Mouse (Mus musculus): ENCODE results near the gene Rpa1. TPM values are rescaled to one million over a fixed set of nuclear protein-coding genes. Genes with fewer than 3 reads are reported as not detected.

The Rpa1 gene
- polyA plus RNA-seq, 1 experiment from 2014 or later, result 119 TPM

- peaks cover 26% of the 10 kb centered on the region for H3K4me1 ChIP-seq (ENCODE audit: control insufficient read depth, insufficient read depth, low read length)
- no peaks in the 10 kb centered on the region for H3K36me3 ChIP-seq (ENCODE audit: control insufficient read depth, insufficient read depth, low read length)
- 57% methylated on average over 9 of the region's 9 CpGs for WGBS
- ATAC-seq (ENCODE audit: low FRiP score, low TSS enrichment), result no peak
- H3K9ac ChIP-seq (ENCODE audit: low read depth, low read length), result no peak overlapping the region
- no peak overlapping the region for H3K27ac ChIP-seq (ENCODE audit: low read depth, low read length)
- H3K4me2 ChIP-seq (replicated peaks; ENCODE audit: low read depth, low read length), result no peak overlapping the region
- H3K4me3 ChIP-seq (ENCODE audit: low read length), result no peak overlapping the region
- no peaks in the 10 kb centered on the region; the same call in 1 of the 2 replicates for H3K27me3 ChIP-seq (ENCODE audit: control insufficient read depth, insufficient read depth, low read length)
- no peaks in the 10 kb centered on the region for H3K9me3 ChIP-seq (ENCODE audit: control insufficient read depth, low read length)
Observed at GRCm38 (mm10) chr11:75267826-75268281, 80.3 kb downstream of the Rpa1 start.

DNA sequence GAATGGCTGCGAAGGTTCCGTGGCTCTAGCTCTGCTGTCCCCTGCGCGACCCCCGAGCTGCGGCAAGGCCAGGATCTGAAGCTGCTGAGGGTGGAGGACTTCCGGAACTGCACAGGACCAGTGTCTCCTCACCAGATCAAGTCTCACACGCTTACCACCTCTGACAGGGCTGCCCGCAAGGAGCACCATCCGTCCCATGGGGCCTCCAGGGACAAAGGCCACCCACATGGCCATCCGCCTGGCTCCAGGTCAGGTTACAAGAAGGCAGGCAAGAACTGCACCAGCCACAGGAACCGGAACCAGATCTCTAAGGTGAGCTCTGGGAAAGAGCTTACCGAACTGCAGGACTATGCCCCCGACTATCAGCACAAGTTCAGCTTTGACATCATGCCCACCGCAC, 82.6 kb downstream of the Rpa1 start:
- no peak overlapping the region for H3K4me2 ChIP-seq (replicated peaks; ENCODE audit: low read depth, low read length)

DNA sequence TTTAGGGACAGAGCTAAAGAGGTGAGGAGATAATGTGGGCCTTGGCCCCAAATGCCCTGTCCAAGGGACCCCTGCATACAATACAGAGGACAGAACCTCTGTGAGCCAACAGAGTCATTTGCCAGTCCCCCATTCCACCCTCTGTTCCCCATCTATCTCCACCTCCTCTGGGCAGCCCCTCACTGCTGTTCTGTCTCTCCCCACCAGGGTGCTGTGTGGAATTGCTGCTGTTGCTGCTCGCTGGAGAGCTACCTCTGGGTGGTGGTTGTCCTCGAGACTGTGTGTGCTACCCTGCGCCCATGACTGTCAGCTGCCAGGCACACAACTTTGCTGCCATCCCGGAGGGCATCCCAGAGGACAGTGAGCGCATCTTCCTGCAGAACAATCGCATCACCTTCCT, 83.6 kb downstream of the Rpa1 start:
- Histone ChIP-seq H3K27me3 (ENCODE audit: control insufficient read depth, insufficient read depth, low read length) (no peaks in the 10 kb centered on the region), H3K27ac (ENCODE audit: low read depth, low read length) (no peak overlapping the region), H3K4me3 (ENCODE audit: low read length) (no peak overlapping the region), H3K9ac (ENCODE audit: low read depth, low read length) (no peak overlapping the region), H3K9me3 (ENCODE audit: control insufficient read depth, low read length) (no peaks in the 10 kb centered on the region), H3K36me3 (ENCODE audit: control insufficient read depth, insufficient read depth, low read length) (no peaks in the 10 kb centered on the region), H3K4me2 (replicated peaks; ENCODE audit: low read depth, low read length) (no peak overlapping the region), H3K4me1 (ENCODE audit: control insufficient read depth, insufficient read depth, low read length) (peaks cover 51% of the 10 kb centered on the region)
- 88% methylated on average over 6 of the region's 6 CpGs for WGBS
- ATAC-seq (ENCODE audit: low FRiP score, low TSS enrichment), result no peak

More for the DNA sequence above, 82.6 kb downstream of the Rpa1 start:
- 42% methylated on average over 15 of the region's 15 CpGs for WGBS
- ATAC-seq (ENCODE audit: low FRiP score, low TSS enrichment), result no peak
- H3K9ac ChIP-seq (ENCODE audit: low read depth, low read length), result no peak overlapping the region
- peaks cover 46% of the 10 kb centered on the region for H3K4me1 ChIP-seq (ENCODE audit: control insufficient read depth, insufficient read depth, low read length)
- H3K27ac ChIP-seq (ENCODE audit: low read depth, low read length), result no peak overlapping the region
- H3K9me3 ChIP-seq (ENCODE audit: control insufficient read depth, low read length), result no peaks in the 10 kb centered on the region
- H3K27me3 ChIP-seq (ENCODE audit: control insufficient read depth, insufficient read depth, low read length), result no peaks in the 10 kb centered on the region
- no peak overlapping the region for H3K4me3 ChIP-seq (ENCODE audit: low read length)
- no peaks in the 10 kb centered on the region for H3K36me3 ChIP-seq (ENCODE audit: control insufficient read depth, insufficient read depth, low read length)

- Histone ChIP-seq H3K4me2 (replicated peaks; ENCODE audit: low read depth, low read length) (no peak overlapping the region), H3K36me3 (ENCODE audit: control insufficient read depth, insufficient read depth, low read length) (no peaks in the 10 kb centered on the region), H3K9me3 (ENCODE audit: control insufficient read depth, low read length) (no peaks in the 10 kb centered on the region), H3K27ac (ENCODE audit: low read depth, low read length) (no peak overlapping the region), H3K27me3 (ENCODE audit: control insufficient read depth, insufficient read depth, low read length) (no peaks in the 10 kb centered on the region), H3K9ac (ENCODE audit: low read depth, low read length) (no peak overlapping the region), H3K4me1 (ENCODE audit: control insufficient read depth, insufficient read depth, low read length) (peaks cover 54% of the 10 kb centered on the region), H3K4me3 (ENCODE audit: low read length) (no peak overlapping the region)
- ATAC-seq (ENCODE audit: low FRiP score, low TSS enrichment), result no peak
- WGBS, result 52% methylated on average over 6 of the region's 6 CpGs
Observed at GRCm38 (mm10) chr11:75263964-75264312, 84.2 kb downstream of the Rpa1 start.

DNA sequence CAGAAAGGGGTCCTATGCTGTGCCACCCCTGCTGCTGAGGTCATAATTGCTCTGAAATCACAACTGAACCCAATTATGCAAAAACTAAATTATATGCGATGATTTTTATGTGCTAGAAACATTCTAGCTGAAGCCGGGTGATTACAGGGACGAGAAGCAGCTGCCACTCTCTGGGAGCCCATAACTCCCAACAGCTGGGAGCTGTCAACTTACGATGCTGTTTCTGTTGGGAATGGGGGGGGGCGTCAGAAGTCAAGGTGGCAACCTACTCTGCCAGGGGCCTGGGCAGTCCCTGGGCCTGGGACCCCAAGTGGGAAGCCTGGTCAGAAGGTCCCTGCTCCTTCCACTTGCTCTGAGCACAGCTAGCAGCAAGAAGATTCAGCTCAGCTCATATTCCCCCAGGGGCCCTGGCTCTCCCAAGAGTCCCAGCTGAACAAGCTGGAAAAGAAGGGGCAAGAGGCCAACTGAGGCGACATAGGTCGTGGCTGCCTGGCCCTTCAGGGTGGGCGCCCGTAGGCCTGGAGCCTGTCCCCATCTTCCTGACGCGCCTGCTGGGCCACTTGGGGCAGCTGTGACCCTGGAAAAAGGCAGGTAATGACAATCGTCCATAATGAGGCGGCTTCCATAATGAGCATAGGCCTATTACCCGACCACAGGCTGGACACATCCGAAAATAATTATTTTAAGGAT, 84.7 kb downstream of the Rpa1 start:
- 46% methylated on average over 15 of the region's 15 CpGs for WGBS
- H3K4me2 ChIP-seq (replicated peaks; ENCODE audit: low read depth, low read length), result no peak overlapping the region
- no peak for ATAC-seq (ENCODE audit: low FRiP score, low TSS enrichment)
- H3K9me3 ChIP-seq (ENCODE audit: control insufficient read depth, low read length), result no peaks in the 10 kb centered on the region
- no peaks in the 10 kb centered on the region for H3K27me3 ChIP-seq (ENCODE audit: control insufficient read depth, insufficient read depth, low read length)
- H3K4me3 ChIP-seq (ENCODE audit: low read length), result no peak overlapping the region
- H3K27ac ChIP-seq (ENCODE audit: low read depth, low read length), result peak overlapping the region; percentile 48
- no peak overlapping the region for H3K9ac ChIP-seq (ENCODE audit: low read depth, low read length)
- H3K36me3 ChIP-seq (ENCODE audit: control insufficient read depth, insufficient read depth, low read length), result no peaks in the 10 kb centered on the region
- H3K4me1 ChIP-seq (ENCODE audit: control insufficient read depth, insufficient read depth, low read length), result peaks cover 54% of the 10 kb centered on the region

- Histone ChIP-seq H3K9ac (ENCODE audit: low read depth, low read length) (no peak overlapping the region), H3K27me3 (ENCODE audit: control insufficient read depth, insufficient read depth, low read length) (no peaks in the 10 kb centered on the region), H3K9me3 (ENCODE audit: control insufficient read depth, low read length) (no peaks in the 10 kb centered on the region), H3K4me2 (replicated peaks; ENCODE audit: low read depth, low read length) (no peak overlapping the region), H3K27ac (ENCODE audit: low read depth, low read length) (peak overlapping the region; percentile 48), H3K4me3 (ENCODE audit: low read length) (no peak overlapping the region), H3K36me3 (ENCODE audit: control insufficient read depth, insufficient read depth, low read length) (no peaks in the 10 kb centered on the region), H3K4me1 (ENCODE audit: control insufficient read depth, insufficient read depth, low read length) (peaks cover 54% of the 10 kb centered on the region)
- no peak for ATAC-seq (ENCODE audit: low FRiP score, low TSS enrichment)
- WGBS, result 42% methylated on average over 5 of the region's 5 CpGs
Observed at GRCm38 (mm10) chr11:75262791-75263190, 85.3 kb downstream of the Rpa1 start.

GRCm38 (mm10) chr11:75262181-75262580, 85.9 kb downstream of the Rpa1 start:
- Histone ChIP-seq H3K4me1 (ENCODE audit: control insufficient read depth, insufficient read depth, low read length) (peaks cover 54% of the 10 kb centered on the region), H3K4me2 (replicated peaks; ENCODE audit: low read depth, low read length) (no peak overlapping the region), H3K9me3 (ENCODE audit: control insufficient read depth, low read length) (no peaks in the 10 kb centered on the region), H3K9ac (ENCODE audit: low read depth, low read length) (no peak overlapping the region), H3K27me3 (ENCODE audit: control insufficient read depth, insufficient read depth, low read length) (no peaks in the 10 kb centered on the region), H3K27ac (ENCODE audit: low read depth, low read length) (no peak overlapping the region), H3K36me3 (ENCODE audit: control insufficient read depth, insufficient read depth, low read length) (no peaks in the 10 kb centered on the region), H3K4me3 (ENCODE audit: low read length) (no peak overlapping the region)
- ATAC-seq (ENCODE audit: low FRiP score, low TSS enrichment), result no peak
- WGBS, result 84% methylated on average over 3 of the region's 3 CpGs

DNA sequence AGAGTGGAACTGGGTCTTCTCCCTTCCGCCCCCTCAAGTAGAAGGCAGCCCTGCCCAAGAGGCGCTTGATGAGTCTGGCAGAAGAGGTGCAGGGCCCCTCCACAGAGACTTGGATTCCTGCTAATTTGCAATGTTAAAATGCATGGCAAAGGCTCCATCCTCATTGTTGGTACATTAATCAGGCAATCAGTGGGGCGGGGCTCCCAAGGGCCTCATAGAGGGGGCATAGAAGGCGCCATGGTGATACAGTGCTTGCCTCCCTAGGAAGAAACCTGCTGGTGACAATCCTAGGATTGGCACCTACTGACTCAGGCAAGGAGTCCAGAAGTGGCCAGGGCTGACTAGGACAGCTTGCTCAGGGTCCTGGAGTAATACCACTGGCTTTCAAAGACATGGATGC, 86.4 kb downstream of the Rpa1 start:
- 59% methylated on average over 4 of the region's 4 CpGs for WGBS
- H3K9ac ChIP-seq (ENCODE audit: low read depth, low read length), result no peak overlapping the region
- no peaks in the 10 kb centered on the region for H3K27me3 ChIP-seq (ENCODE audit: control insufficient read depth, insufficient read depth, low read length)
- ATAC-seq (ENCODE audit: low FRiP score, low TSS enrichment), result no peak
- H3K27ac ChIP-seq (ENCODE audit: low read depth, low read length), result no peak overlapping the region
- H3K4me2 ChIP-seq (replicated peaks; ENCODE audit: low read depth, low read length), result no peak overlapping the region
- H3K4me1 ChIP-seq (ENCODE audit: control insufficient read depth, insufficient read depth, low read length), result peaks cover 54% of the 10 kb centered on the region
- no peaks in the 10 kb centered on the region for H3K36me3 ChIP-seq (ENCODE audit: control insufficient read depth, insufficient read depth, low read length)
- H3K4me3 ChIP-seq (ENCODE audit: low read length), result no peak overlapping the region
- no peaks in the 10 kb centered on the region for H3K9me3 ChIP-seq (ENCODE audit: control insufficient read depth, low read length)

DNA sequence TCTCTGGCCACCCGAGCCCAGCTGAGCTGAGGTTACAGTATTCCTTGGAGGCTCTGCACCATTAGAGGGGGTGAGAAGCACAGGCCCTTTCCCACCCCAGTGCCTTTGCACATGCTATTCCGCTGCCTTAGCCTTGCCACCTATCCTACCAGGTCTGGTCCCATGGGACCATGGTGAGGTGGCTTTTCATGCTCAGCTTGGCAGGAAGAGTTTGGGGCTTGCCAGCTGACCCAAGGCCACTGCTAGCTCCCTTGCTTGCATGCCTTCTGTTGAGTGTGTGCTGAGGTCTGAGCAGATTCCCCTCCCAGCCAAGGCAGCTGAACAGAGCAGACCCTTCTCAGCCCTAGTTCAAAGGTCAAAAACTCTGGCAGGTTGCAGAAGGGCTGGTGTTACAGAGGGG, 87.1 kb downstream of the Rpa1 start:
- Histone ChIP-seq H3K9ac (ENCODE audit: low read depth, low read length) (0 out of 2 replicates have a peak overlapping the region, but pooled peaks have one; percentile 1), H3K27me3 (ENCODE audit: control insufficient read depth, insufficient read depth, low read length) (no peaks in the 10 kb centered on the region), H3K36me3 (ENCODE audit: control insufficient read depth, insufficient read depth, low read length) (no peaks in the 10 kb centered on the region), H3K4me2 (replicated peaks; ENCODE audit: low read depth, low read length) (no peak overlapping the region), H3K9me3 (ENCODE audit: control insufficient read depth, low read length) (no peaks in the 10 kb centered on the region), H3K27ac (ENCODE audit: low read depth, low read length) (no peak overlapping the region), H3K4me1 (ENCODE audit: control insufficient read depth, insufficient read depth, low read length) (peaks cover 49% of the 10 kb centered on the region), H3K4me3 (ENCODE audit: low read length) (no peak overlapping the region)
- no peak for ATAC-seq (ENCODE audit: low FRiP score, low TSS enrichment)
- WGBS, result 82% methylated on average over 2 of the region's 2 CpGs

All from kidney, embryonic 14.5 days (tissue).